ENCODE assay signal across 9 mouse cellular contexts in genomic region chr11:29808173-29808980, GRCm38 (mm10). TPM values are rescaled to one million over a fixed set of nuclear protein-coding genes. Genes with fewer than 3 reads are reported as not detected.
A peak's percentile ranks its signal among the peaks of the same experiment; 100 is the strongest.
DNase-seq lines count a peak whose midpoint lies in the region; ATAC-seq and TF ChIP-seq lines count a peak whose summit lies in the region.
"Had no signal": no experiment of that assay in that cellular context is flagged by ENCODE, and none has a peak within 500 bp of the region (broad histone marks: within the 10 kb centered on the region; RNA-seq: fewer than 3 reads in every experiment).

No protein-coding gene starts in this region.

- H3K4me3 ChIP-seq in kidney, embryonic 14.5 days (ENCODE audit: low read length): no peak overlapping the region
- no peak overlapping the region for H3K4me3 ChIP-seq in cortical plate, adult 2 months (ENCODE audit: insufficient read depth, low read length)

- ATAC-seq in kidney, embryonic 14.5 days (ENCODE audit: low FRiP score, low TSS enrichment): no peak

- no peaks in the 10 kb centered on the region for H3K4me1 ChIP-seq in kidney, embryonic 14.5 days (ENCODE audit: control insufficient read depth, insufficient read depth, low read length)
- H3K4me1 ChIP-seq in cortical plate, adult 2 months (ENCODE audit: control insufficient read depth, insufficient read depth, low read length): peaks cover 13% of the 10 kb centered on the region

- H3K36me3 ChIP-seq in kidney, embryonic 14.5 days (ENCODE audit: control insufficient read depth, insufficient read depth, low read length): no peaks in the 10 kb centered on the region

- peak; percentile 24 for DNase-seq in kidney, adult 11 months
- peak; percentile 75 for DNase-seq in adipocyte (ENCODE audit: low spot score)
- DNase-seq in heart, postnatal 4 days: peak; percentile 30
- DNase-seq in lung, postnatal 10 days: peak; percentile 65
- no peak for DNase-seq in testis, postnatal 14 days (ENCODE audit: low spot score)
- DNase-seq in natural killer cell, adult 2 months (ENCODE audit: low spot score in 2 of 2): no peak

- no peak overlapping the region for H3K27ac ChIP-seq in kidney, embryonic 14.5 days (ENCODE audit: low read depth, low read length)
- peak overlapping the region; percentile 95 for H3K27ac ChIP-seq in cortical plate, adult 2 months (ENCODE audit: insufficient read depth, low read length)

- TF ChIP-seq CTCF in cortical plate, adult 2 months (IDR thresholded peaks at IDR 0.05; ENCODE audit: extremely low read depth, insufficient read depth, low read length): no peak

- no peak for TF ChIP-seq POLR2A in cortical plate, adult 2 months (IDR thresholded peaks at IDR 0.05; ENCODE audit: extremely low read depth, insufficient read depth, low read length)

- H3K9me3 ChIP-seq in kidney, embryonic 14.5 days (ENCODE audit: control insufficient read depth, low read length): no peaks in the 10 kb centered on the region

- 42% methylated on average over 9 of the region's 9 CpGs for WGBS in kidney, embryonic 14.5 days

- no peak overlapping the region for H3K4me2 ChIP-seq in kidney, embryonic 14.5 days (replicated peaks; ENCODE audit: low read depth, low read length)

- H3K27me3 ChIP-seq in kidney, embryonic 14.5 days (ENCODE audit: control insufficient read depth, insufficient read depth, low read length): no peaks in the 10 kb centered on the region

- H3K9ac ChIP-seq in kidney, embryonic 14.5 days (ENCODE audit: low read depth, low read length): no peak overlapping the region

RNA-seq across cellular contexts. Expression of gene 4931440F15Rik, which starts 17.1 kb away (rescaled TPM):
- polyA plus RNA-seq in kidney, embryonic 14.5 days (2014; fragmentation: Nextera tagmentation; extraction: Ambion mirVana): 0.06 and 0.08 TPM in 2 replicates
- 0.90 and 1.2 TPM in 2 replicates for polyA plus RNA-seq in cortical plate, adult 2 months (2012; rRNA removed)
- total RNA-seq in heart, postnatal 4 days (2021): 1 to 10 TPM; 1.1 to 1.5 TPM
- total RNA-seq: neutrophil, adult 5-6 weeks had no signal

Comparison
In these comparisons a context has a peak if more than half of its experiments do, and no peak if none do; other contexts are left out.
1. DNase-seq: peak in kidney, adult 11 months (single experiment), adipocyte (single experiment), heart, postnatal 4 days (single experiment) and lung, postnatal 10 days (single experiment); none in testis, postnatal 14 days (single experiment) and natural killer cell, adult 2 months (0 of 2).